Mouse (Mus musculus) kidney, embryonic 14.5 days (tissue): Measurements from ENCODE around the gene 3110082I17Rik. TPM values are rescaled to one million over a fixed set of nuclear protein-coding genes. Genes with fewer than 3 reads are reported as not detected.

Source experiments
- ATAC-seq: fragments of 200-750 bp; cut with Nextera tagmentation; 2 replicates; pipeline ENCODE4 v1.8.0; 2017; ENCODE audit warnings: moderate number of reproducible peaks, mild to moderate bottlenecking, moderate TSS enrichment, moderate library complexity; ENCODE audit not compliant: low FRiP score, low TSS enrichment
- H3K27ac ChIP-seq: fragments of 300-500 bp; sonication (generic); 2 replicates; pipeline ENCODE4 v1.5.1; 2014; ENCODE audit warnings: low read depth, mild to moderate bottlenecking, low read length, moderate library complexity, mixed read lengths
- H3K27me3 ChIP-seq: fragments of 300-500 bp; sonication (generic); 2 replicates; pipeline ENCODE4 v1.6.1; 2014; ENCODE audit warnings: mild to moderate bottlenecking, low read length; ENCODE audit not compliant: control insufficient read depth, insufficient read depth
- H3K36me3 ChIP-seq: fragments of 300-500 bp; sonication (generic); 2 replicates; pipeline ENCODE4 v1.6.1; 2014; ENCODE audit warnings: low read length, mixed read lengths; ENCODE audit not compliant: control insufficient read depth, insufficient read depth
- H3K4me1 ChIP-seq: fragments of 300-500 bp; sonication (generic); 2 replicates; pipeline ENCODE4 v1.6.1; 2014; ENCODE audit warnings: low read length, mixed read lengths; ENCODE audit not compliant: control insufficient read depth, insufficient read depth
- H3K4me2 ChIP-seq: fragments of 300-500 bp; sonication (generic); replicated peaks from 2 replicates; pipeline ENCODE4 v1.6.1; 2014; ENCODE audit warnings: low read depth, mild to moderate bottlenecking, low read length
- H3K4me3 ChIP-seq: fragments of 300-500 bp; sonication (generic); 2 replicates; pipeline ENCODE4 v1.5.1; 2014; ENCODE audit warnings: mild to moderate bottlenecking, low read length
- H3K9ac ChIP-seq: fragments of 300-500 bp; sonication (generic); 2 replicates; pipeline ENCODE4 v1.6.1; 2014; ENCODE audit warnings: low read depth, mild to moderate bottlenecking, low read length, moderate library complexity
- H3K9me3 ChIP-seq: fragments of 300-500 bp; sonication (generic); 2 replicates; pipeline ENCODE4 v1.6.1; 2016; ENCODE audit warnings: low read length; ENCODE audit not compliant: control insufficient read depth
- WGBS: fragments of 180-500 bp; shearing (Covaris S2); extraction: QIAGEN DNeasy Blood & Tissue Kit; methylation state at CpG from one replicate; pipeline ENCODE4 v1.1.7; 2014; 5-methylcytosine and 5-hydroxymethylcytosine counted together
- microRNA counts: library from miRNA; unstranded; fragments of <30 nt; microRNA quantifications from one replicate; lab custom pipeline; 2017
- microRNA-seq: library from miRNA; unstranded; fragments of <30 nt; microRNA quantifications from one replicate; pipeline ENCODE4, GENCODE M21; 2016
- polyA plus RNA-seq: library from polyadenylated mRNA; unstranded; fragments of >200 nt; fragmentation: Nextera tagmentation; extraction: Ambion mirVana; gene quantifications from 2 replicates; pipeline ENCODE4 v1.2.1, GENCODE M21; 2014

3110082I17Rik gene
- polyA plus RNA-seq, 1 experiment from 2014 or later = 40.6 TPM

GRCm38 (mm10) chr5:139310477-139310876 lies 149.8 kb downstream of the 3110082I17Rik start:
- Histone ChIP-seq H3K9me3 (no peaks in the 10 kb centered on the region), H3K9ac (no peak overlapping the region), H3K27ac (no peak overlapping the region), H3K36me3 (no peaks in the 10 kb centered on the region), H3K4me1 (no peaks in the 10 kb centered on the region), H3K4me3 (no peak overlapping the region), H3K27me3 (no peaks in the 10 kb centered on the region), H3K4me2 (no peak overlapping the region)
- ATAC-seq = no peak
- 89% methylated on average over 4 of the region's 4 CpGs for WGBS

DNA sequence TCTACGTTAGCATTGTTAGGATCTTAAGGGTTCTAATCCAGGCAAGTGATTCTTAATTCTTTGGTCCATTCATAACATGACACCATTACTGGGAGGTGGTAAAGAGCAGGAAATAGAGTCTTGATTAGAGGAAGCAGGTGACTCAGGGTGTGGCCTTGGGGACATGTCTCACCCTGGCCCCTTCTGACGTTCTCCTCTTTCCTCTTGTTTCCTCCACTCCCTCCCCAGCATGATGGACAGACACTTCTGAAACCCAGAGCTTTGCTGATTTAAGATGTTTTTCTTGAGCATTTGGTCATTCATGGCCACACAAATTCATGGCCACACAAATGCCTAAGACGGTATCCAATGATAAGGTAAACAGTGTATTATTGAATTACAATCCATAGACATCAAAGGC lies 150.4 kb downstream of the 3110082I17Rik start:
- Histone ChIP-seq H3K4me2 (no peak overlapping the region), H3K27me3 (no peaks in the 10 kb centered on the region), H3K4me1 (no peaks in the 10 kb centered on the region), H3K27ac (no peak overlapping the region), H3K36me3 (no peaks in the 10 kb centered on the region), H3K4me3 (no peak overlapping the region), H3K9me3 (no peaks in the 10 kb centered on the region), H3K9ac (no peak overlapping the region)
- WGBS = 54% methylated on average over 3 of the region's 3 CpGs
- ATAC-seq = no peak

MicroRNA genes within 50 kb of the gene (microRNA counts, 519-probe panel; counts per million panel counts)
- not detected for microRNA mmu-miR-339-3p (lab: Ali Mortazavi, UCI)
- microRNA mmu-miR-339-5p (lab: Ali Mortazavi, UCI) = not detected

Small RNAs within 50 kb of the gene (microRNA-seq; reads per million reads assigned to microRNA genes)
- 491 reads per million, percentile 73 among the genes with 10 or more reads in this experiment for gene Mir339

Other genes starting within 250 kb of the 3110082I17Rik start
- gene Get4, start 208.2 kb downstream of the 3110082I17Rik start, polyA plus RNA-seq = 132 and 156 TPM in 2 replicates
- 0.89 and 1.2 TPM in 2 replicates for gene Adap1, start 134.9 kb downstream of the 3110082I17Rik start, polyA plus RNA-seq
- gene Cox19, start 109.1 kb downstream of the 3110082I17Rik start, polyA plus RNA-seq = 105 and 119 TPM in 2 replicates
- not detected in 2 replicates for gene Cyp2w1, start 107.9 kb downstream of the 3110082I17Rik start, polyA plus RNA-seq
- gene Gpr146, start 82.8 kb downstream of the 3110082I17Rik start, polyA plus RNA-seq = 2.7 and 3.1 TPM in 2 replicates
- 0.47 and 0.77 TPM in 2 replicates for gene C130050O18Rik, start 55.2 kb downstream of the 3110082I17Rik start, polyA plus RNA-seq
- 2.6 and 3.4 TPM in 2 replicates for gene Gper1, start 37.4 kb downstream of the 3110082I17Rik start, polyA plus RNA-seq
- 6.2 and 6.8 TPM in 2 replicates for gene Zfand2a, start 24.0 kb upstream of the 3110082I17Rik start, polyA plus RNA-seq
- gene Uncx, start 83.0 kb upstream of the 3110082I17Rik start, polyA plus RNA-seq = 130 and 131 TPM in 2 replicates